Mouse (Mus musculus): ENCODE results near the gene Aqp9.

DNA sequence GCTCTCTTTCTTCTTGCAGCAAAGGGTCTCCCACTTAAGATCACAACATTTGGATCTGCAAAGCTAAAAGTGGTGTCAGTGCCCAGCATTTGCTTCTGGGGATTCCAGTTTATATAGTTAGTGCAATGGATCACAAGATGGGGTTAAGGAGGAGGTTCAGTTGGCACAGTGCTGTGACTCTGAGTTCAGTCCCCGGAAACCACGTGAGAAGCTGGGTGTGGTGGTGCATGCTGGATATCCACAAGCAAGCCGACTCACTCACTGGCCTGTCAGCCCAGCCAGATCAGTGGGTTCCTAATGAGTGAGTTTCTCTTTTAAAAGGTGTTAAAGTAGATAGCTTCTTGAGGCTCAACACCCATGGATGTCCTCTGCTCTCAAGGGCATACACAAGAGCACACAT, 40.8 kb upstream of the Aqp9 start:
- TF ChIP-seq CTCF (IDR thresholded peaks at IDR 0.05; ENCODE audit: insufficient read depth, low read depth, low read length) (no peak), POLR2A (IDR thresholded peaks at IDR 0.05; ENCODE audit: insufficient read depth, low read depth, low read length) (no peak)

All from olfactory bulb, adult 2 months (tissue).